Mouse (Mus musculus) liver, embryonic 16.5 days (tissue): ENCODE data around the gene Fam160b1. TPM values are rescaled to one million over a fixed set of nuclear protein-coding genes. Genes with fewer than 3 reads are reported as not detected.

Source experiments
- ATAC-seq: fragments of 200-750 bp; cut with Nextera tagmentation; 2 replicates; pipeline ENCODE4 v1.8.0; 2017; ENCODE audit warnings: low read depth, mild to moderate bottlenecking, moderate number of reproducible peaks, moderate library complexity
- H3K27ac ChIP-seq: fragments of 300-500 bp; sonication (generic); 2 replicates; pipeline ENCODE4 v1.5.1; 2014; ENCODE audit warnings: mild to moderate bottlenecking, low read length
- H3K27me3 ChIP-seq: fragments of 300-500 bp; sonication (generic); 2 replicates; pipeline ENCODE4 v1.6.1; 2014; ENCODE audit warnings: low read depth, low read length, mixed read lengths; ENCODE audit not compliant: control insufficient read depth, insufficient read depth
- H3K36me3 ChIP-seq: fragments of 300-500 bp; sonication (generic); 2 replicates; pipeline ENCODE4 v1.6.1; 2014; ENCODE audit warnings: mild to moderate bottlenecking; ENCODE audit not compliant: control insufficient read depth, insufficient read depth
- H3K4me1 ChIP-seq: fragments of 300-500 bp; sonication (generic); 2 replicates; pipeline ENCODE4 v1.6.1; 2014; ENCODE audit warnings: low read depth, low read length, mixed read lengths; ENCODE audit not compliant: control insufficient read depth
- H3K4me2 ChIP-seq: fragments of 300-500 bp; sonication (generic); 2 replicates; pipeline ENCODE4 v1.6.1; 2014; ENCODE audit warnings: low read depth, low read length, mixed read lengths
- H3K4me3 ChIP-seq: fragments of 300-500 bp; sonication (generic); 2 replicates; pipeline ENCODE4 v1.5.1; 2014; ENCODE audit warnings: low read depth, mild to moderate bottlenecking, low read length
- H3K9ac ChIP-seq: fragments of 300-500 bp; sonication (generic); 2 replicates; pipeline ENCODE4 v1.6.1; 2014; ENCODE audit warnings: low read depth, low read length
- H3K9me3 ChIP-seq: fragments of 300-500 bp; sonication (generic); replicated peaks from 2 replicates; pipeline ENCODE4 v1.6.1; 2016; ENCODE audit warnings: low read length; ENCODE audit not compliant: control insufficient read depth
- WGBS: fragments of 180-500 bp; shearing (Covaris S2); extraction: QIAGEN DNeasy Blood & Tissue Kit; methylation state at CpG from one replicate; pipeline ENCODE4 v1.1.7; 2014; ENCODE audit not compliant: insufficient replicate concordance; 5-methylcytosine and 5-hydroxymethylcytosine counted together
- polyA plus RNA-seq: library from polyadenylated mRNA; unstranded; fragments of >200 nt; fragmentation: Nextera tagmentation; extraction: Ambion mirVana; gene quantifications from 2 replicates; pipeline ENCODE4 v1.2.1, GENCODE M21; 2015

Gene Fam160b1
- polyA plus RNA-seq: 5.6 and 7.2 TPM in 2 replicates

GRCm38 (mm10) chr19:57360341-57361130 is at the start of gene Fam160b1:
Gene Fam160b1, plus strand, starts transcription at chr19:57360680.
- Histone ChIP-seq H3K36me3 (no peaks in the 10 kb centered on the region), H3K4me1 (peaks cover 72% of the 10 kb centered on the region), H3K9me3 (no peaks in the 10 kb centered on the region), H3K27ac (peak within 1 kb of the TSS; percentile 96), H3K4me2 (peak within 1 kb of the TSS; percentile 94), H3K9ac (peak within 1 kb of the TSS; percentile 98), H3K27me3 (no peaks in the 10 kb centered on the region), H3K4me3 (peak within 1 kb of the TSS; percentile 98)
- peak; percentile 90 for ATAC-seq
- WGBS: under 1% methylated on average over 52 of the region's 70 CpGs

GRCm38 (mm10) chr19:57313226-57313625 is 47.3 kb upstream of the Fam160b1 start:
- no peak for ATAC-seq
- WGBS: 47% methylated on average over 10 of the region's 10 CpGs

GRCm38 (mm10) chr19:57313891-57314345 is 46.6 kb upstream of the Fam160b1 start:
- H3K9me3 ChIP-seq: no peaks in the 10 kb centered on the region
- no peaks in the 10 kb centered on the region; the same call in 1 of the 2 replicates for H3K4me1 ChIP-seq
- WGBS: 43% methylated on average over 3 of the region's 3 CpGs
- H3K4me3 ChIP-seq: peak overlapping the region; percentile 61
- peak overlapping the region; percentile 55 for H3K4me2 ChIP-seq
- H3K9ac ChIP-seq: peak overlapping the region; percentile 64; the same call in 1 of the 2 replicates
- no peak for ATAC-seq
- peak overlapping the region; percentile 66 for H3K27ac ChIP-seq
- H3K27me3 ChIP-seq: peaks cover 11% of the 10 kb centered on the region
- H3K36me3 ChIP-seq: no peaks in the 10 kb centered on the region

More at GRCm38 (mm10) chr19:57313226-57313625, 47.3 kb upstream of the Fam160b1 start:
- peak overlapping the region; percentile 55; the same call in 1 of the 2 replicates for H3K4me2 ChIP-seq
- H3K27me3 ChIP-seq: peaks cover 11% of the 10 kb centered on the region
- no peak overlapping the region for H3K27ac ChIP-seq
- no peak overlapping the region for H3K4me3 ChIP-seq
- H3K9ac ChIP-seq: no peak overlapping the region
- H3K9me3 ChIP-seq: no peaks in the 10 kb centered on the region
- H3K36me3 ChIP-seq: no peaks in the 10 kb centered on the region
- no peaks in the 10 kb centered on the region; the same call in 1 of the 2 replicates for H3K4me1 ChIP-seq

GRCm38 (mm10) chr19:57314346-57315012 is 46.0 kb upstream of the Fam160b1 start, which contains the start of gene Ablim1:
Gene Ablim1, minus strand, starts transcription at chr19:57314919.
- no peaks in the 10 kb centered on the region; the same call in 1 of the 2 replicates for H3K4me1 ChIP-seq
- peak; percentile 77 for ATAC-seq
- peak within 1 kb of the TSS; percentile 61 for H3K4me3 ChIP-seq
- peaks cover 11% of the 10 kb centered on the region for H3K27me3 ChIP-seq
- H3K4me2 ChIP-seq: peak within 1 kb of the TSS; percentile 55
- H3K27ac ChIP-seq: peak within 1 kb of the TSS; percentile 66
- no peaks in the 10 kb centered on the region for H3K9me3 ChIP-seq
- peak within 1 kb of the TSS; percentile 64 for H3K9ac ChIP-seq
- no peaks in the 10 kb centered on the region for H3K36me3 ChIP-seq
- whole genome bisulfite sequencing: 2% methylated on average over 52 of the region's 52 CpGs

- Histone ChIP-seq H3K4me3 (peak overlapping the region; percentile 61), H3K4me1 (no peaks in the 10 kb centered on the region; the same call in 1 of the 2 replicates), H3K27ac (no peak overlapping the region; the same call in 1 of the 2 replicates), H3K9ac (peak overlapping the region; percentile 64), H3K4me2 (peak overlapping the region; percentile 55), H3K36me3 (no peaks in the 10 kb centered on the region), H3K9me3 (no peaks in the 10 kb centered on the region), H3K27me3 (peaks cover 11% of the 10 kb centered on the region)
- 36% methylated on average over 11 of the region's 11 CpGs for WGBS
- ATAC-seq: 0 out of 2 replicates have a peak, but pooled peaks have one; percentile 17
These were observed 45.4 kb upstream of the Fam160b1 start for GRCm38 (mm10) chr19:57315013-57315565.

- no peaks in the 10 kb centered on the region for H3K9me3 ChIP-seq
- peaks cover 11% of the 10 kb centered on the region for H3K27me3 ChIP-seq
- no peak overlapping the region for H3K27ac ChIP-seq
- no peak overlapping the region for H3K9ac ChIP-seq
- H3K36me3 ChIP-seq: no peaks in the 10 kb centered on the region
- H3K4me2 ChIP-seq: no peak overlapping the region
- 30% methylated on average over 3 of the region's 3 CpGs for WGBS
- H3K4me1 ChIP-seq: peaks cover 3% of the 10 kb centered on the region; the same call in 1 of the 2 replicates
- H3K4me3 ChIP-seq: no peak overlapping the region
- ATAC-seq: no peak; the same call in 1 of the 2 replicates
These were observed 43.9 kb upstream of the Fam160b1 start for GRCm38 (mm10) chr19:57316597-57316996.

GRCm38 (mm10) chr19:57320656-57321382 is 39.7 kb upstream of the Fam160b1 start:
- Histone ChIP-seq H3K4me2 (no peak overlapping the region), H3K9ac (no peak overlapping the region), H3K4me1 (0 out of 2 replicates have a peak, but pooled peaks cover 3% of the 10 kb centered on the region), H3K36me3 (no peaks in the 10 kb centered on the region), H3K27ac (no peak overlapping the region; the same call in 1 of the 2 replicates), H3K4me3 (no peak overlapping the region), H3K9me3 (no peaks in the 10 kb centered on the region), H3K27me3 (no peaks in the 10 kb centered on the region)
- 44% methylated on average over 9 of the region's 9 CpGs for WGBS
- no peak for ATAC-seq

- Histone ChIP-seq H3K4me1 (0 out of 2 replicates have a peak, but pooled peaks cover 3% of the 10 kb centered on the region), H3K4me2 (no peak overlapping the region), H3K27ac (peak overlapping the region; percentile 60), H3K9ac (no peak overlapping the region), H3K9me3 (no peaks in the 10 kb centered on the region), H3K27me3 (no peaks in the 10 kb centered on the region), H3K36me3 (no peaks in the 10 kb centered on the region), H3K4me3 (no peak overlapping the region)
- peak; percentile 76 for ATAC-seq
- 7% methylated on average over 3 of the region's 3 CpGs for WGBS
These were observed 38.6 kb upstream of the Fam160b1 start for GRCm38 (mm10) chr19:57321839-57322238.
